Mouse (Mus musculus): ENCODE data around the gene Zfyve21.

Gene Zfyve21

DNA sequence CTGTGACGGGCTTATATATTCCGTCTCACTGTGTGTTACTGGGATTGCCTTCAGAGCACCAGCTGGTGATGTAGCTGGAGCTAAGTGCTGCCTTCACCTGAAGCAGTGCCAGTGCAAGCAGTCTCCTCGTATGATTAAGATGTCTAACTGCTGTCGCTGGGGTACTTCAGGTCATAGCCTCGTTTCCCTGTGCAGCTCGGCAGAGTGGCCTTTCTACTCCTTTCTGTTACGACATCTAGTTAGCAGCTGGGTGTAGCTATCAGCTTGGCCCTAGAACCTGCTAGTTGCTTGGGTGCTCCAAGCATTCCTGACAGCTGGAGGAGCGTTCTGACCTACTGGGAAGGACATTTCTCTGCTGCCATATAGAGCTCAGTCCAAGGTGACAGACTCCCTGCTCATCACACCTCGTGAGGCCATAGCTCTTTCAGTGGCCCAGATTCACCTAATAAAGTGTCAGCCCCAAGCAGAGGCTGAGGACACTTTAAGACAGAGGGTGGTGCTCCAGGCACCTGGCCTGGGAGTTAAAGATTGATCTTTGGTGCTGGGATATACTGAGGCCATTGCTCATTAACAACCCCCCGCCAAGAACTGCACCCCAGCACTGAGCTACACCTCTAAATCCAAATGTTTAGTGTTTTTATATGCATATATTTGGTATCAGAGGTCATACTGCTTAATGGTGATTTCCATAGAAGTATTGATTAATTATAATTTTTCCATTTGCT is 13.3 kb upstream of the Zfyve21 start:
- no peak for DNase-seq (ENCODE audit: low spot score)

DNA sequence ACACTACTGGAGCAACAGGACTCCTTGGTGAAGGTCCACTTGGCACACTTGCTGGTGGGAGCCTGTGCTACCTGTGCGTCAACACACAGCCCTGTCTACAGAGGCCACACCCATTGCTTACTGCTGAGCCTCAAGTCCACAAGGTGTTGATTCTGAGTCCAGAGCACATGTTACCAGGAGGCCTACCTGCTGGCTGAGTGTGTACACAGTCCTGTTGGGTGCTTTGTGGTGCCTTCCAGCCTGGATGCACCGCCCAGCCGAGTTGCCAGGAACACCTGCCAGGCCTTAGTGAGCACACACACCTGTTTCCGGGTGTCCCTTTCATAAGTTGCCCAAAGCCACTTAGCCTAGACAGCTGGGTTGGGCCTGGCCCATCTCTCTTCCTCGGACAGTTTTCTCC is 10.4 kb upstream of the Zfyve21 start:
- DNase-seq (ENCODE audit: low spot score), result no peak

DNA sequence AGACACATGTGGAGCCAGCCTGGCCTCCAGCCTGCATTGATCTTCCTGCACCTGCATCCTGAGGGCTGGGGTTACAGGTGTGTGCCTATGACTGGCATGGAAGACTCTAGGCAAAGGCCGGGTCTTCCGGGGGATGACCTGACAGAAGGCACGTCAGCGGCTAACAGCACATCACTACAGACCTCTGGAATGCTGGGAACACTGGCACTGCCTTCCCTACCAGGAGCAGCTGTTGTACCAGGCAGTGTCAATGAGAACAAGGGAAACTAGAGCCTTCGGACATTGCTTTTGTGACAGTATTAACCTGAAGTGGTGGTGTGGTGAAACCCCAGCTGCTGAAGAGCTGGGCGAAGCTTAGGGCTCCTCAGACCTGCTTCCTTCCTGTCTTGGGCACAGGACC is 5.2 kb upstream of the Zfyve21 start:
- no peak for DNase-seq (ENCODE audit: low spot score)

DNA sequence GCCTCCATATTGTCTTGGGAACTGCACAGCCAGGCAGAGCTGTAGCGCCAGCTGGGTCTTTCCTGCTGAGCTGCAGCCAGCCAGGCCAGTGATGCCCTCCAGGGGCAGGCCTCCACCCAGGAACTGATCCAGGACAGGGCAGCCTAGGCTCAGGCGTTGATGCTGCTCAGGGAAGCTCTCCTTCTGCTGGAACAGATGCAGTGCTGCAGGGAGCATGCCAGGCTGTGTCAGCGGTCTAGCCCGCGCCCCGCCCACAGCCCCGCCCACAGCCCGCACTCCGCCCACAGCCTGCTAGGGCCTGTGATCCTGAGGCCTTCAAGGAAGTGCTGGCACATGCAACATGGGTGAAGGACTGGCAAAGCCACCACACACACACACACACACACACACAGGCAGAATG is 4.2 kb upstream of the Zfyve21 start:
- peak; percentile 69 for DNase-seq (ENCODE audit: low spot score)

DNA sequence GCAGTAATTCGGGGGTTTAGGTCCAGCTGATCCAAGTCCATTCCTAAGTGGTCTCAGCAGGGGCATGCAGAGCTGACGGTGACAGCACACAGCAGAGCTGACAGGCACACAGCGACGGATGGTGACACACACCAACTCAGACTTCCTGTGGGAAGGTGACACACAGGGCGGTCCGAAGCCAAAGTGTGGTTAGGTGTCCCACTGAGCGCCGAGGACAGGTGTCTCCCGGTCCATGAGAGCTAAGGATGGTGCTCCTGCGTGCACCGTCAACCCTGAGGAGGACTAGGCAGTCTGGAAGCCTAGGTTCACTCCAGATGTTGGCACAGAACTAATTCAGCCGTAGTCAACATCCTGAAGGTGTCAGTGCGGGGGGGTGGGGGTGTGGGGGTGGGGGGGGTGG is 1.9 kb upstream of the Zfyve21 start:
- DNase-seq (ENCODE audit: low spot score), result no peak

DNA sequence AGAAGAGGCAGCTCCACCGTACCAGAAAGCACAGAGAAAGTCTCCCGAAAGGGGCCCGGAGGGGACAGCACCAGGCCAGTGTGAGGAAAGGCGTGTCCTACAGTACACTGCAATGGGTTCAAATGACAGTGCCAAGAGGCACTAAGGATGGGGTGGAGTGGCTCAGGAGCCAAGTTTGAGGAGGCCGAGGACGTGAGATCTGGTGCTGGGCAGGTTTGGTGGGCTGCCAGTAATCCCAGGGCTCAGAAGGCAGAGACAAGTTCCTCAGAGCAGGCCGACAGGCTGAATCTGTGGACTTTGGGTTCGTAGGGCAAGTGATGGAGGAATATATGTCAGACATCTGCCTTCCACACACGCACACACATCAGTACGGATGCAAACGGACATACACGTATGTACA is 1.4 kb upstream of the Zfyve21 start:
- no peak for DNase-seq (ENCODE audit: low spot score)

DNA sequence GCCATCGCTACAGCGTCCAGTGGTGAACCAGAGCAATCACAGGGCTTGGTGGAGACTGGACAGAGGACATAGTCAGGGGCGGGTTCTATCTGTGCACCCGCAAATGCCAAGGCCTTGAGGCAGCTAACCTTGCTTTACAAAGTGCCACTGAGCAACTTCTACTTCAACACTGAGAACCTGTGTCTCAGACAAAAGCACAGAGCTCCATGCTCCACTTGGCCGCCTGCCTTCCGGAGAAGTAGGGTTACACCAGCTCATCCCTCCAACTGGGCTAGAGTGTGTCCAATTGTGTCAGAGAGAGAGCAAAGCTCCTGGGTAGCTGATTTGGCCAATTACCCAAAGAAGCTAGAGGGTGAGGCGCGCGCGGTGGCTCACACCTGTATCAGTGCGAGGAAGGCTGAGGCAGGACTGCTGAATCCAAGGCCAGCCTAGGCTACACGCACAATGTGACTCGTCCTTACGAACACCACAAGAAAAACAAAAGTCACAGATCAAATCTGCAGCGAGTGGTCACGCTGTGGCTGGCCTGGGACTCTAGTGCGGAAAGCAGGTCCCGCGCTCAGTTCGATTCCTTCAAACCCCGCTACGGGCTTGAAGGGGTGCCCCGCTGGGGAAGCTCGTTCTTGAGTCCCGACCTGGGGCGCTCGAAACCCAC is 732 bp upstream of the Zfyve21 start:
- DNase-seq (ENCODE audit: low spot score), result no peak

DNA sequence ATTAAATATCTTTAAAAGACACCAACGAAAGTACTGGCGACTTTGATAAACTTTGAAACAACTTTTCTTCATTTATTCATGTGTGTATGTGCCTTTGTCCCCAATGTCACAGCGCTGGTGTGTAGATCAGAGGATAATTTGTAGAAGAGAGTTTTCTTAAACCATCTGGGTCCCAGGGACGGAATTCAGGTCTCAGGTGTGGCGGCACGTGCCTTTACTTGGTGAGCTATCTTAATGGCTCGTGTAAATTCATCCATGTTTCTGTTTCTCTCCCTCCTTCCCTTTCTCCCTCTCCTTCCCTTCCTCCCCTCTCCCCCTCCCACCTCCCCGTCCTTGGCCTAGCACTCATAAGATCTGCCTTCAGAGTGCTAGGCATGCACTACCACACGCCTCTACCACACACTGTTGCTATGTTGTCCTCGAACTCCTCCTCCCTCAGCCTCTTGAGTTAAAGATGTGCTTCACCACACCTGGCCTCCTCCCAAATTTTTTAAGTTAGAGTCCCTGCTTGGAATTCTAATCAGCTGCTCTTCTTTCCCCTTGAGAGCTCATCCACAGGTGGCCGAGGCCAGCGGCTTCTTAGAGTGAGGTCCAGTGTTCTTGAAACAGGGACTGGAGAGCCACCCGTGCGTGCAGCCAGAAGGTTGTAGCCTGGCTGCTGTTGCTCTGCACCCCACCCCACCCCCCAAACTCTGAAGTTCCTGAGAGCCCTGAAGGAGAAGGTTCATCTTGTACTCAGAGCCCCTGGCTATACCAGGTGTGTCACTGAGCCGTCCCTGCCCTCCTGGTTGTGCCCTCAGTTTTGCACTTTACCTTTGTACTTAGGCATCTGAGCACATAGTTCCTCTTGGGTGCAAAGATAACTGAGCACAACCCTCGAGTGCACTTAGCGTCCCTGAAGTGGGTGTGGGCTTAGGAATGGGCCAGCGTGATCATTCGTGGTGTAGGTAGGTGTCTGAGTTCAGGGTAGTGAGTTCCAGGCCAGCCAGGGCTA is 1.1 kb downstream of the Zfyve21 start:
- no peak for DNase-seq (ENCODE audit: low spot score)

DNA sequence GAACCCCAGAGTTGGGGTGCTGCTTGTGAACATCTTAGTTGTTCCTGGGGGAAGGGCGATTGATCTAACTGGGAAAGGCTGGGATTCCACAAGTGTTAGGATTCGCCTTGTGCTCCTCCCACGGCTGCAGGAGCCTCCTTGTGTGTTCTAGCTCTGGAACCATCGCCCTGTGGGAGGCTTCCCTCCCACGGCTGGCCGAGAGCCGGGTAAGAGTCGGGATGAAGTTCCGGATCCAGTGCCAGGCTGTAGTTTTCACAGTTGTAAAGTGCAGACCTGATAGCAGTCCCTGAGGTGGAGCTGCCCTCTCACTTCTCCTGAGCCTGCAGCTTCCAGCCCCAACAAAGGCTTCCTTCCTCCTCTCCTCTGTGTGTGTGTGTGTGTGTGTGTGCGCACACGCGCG is 2.6 kb downstream of the Zfyve21 start:
- DNase-seq (ENCODE audit: low spot score), result no peak

DNA sequence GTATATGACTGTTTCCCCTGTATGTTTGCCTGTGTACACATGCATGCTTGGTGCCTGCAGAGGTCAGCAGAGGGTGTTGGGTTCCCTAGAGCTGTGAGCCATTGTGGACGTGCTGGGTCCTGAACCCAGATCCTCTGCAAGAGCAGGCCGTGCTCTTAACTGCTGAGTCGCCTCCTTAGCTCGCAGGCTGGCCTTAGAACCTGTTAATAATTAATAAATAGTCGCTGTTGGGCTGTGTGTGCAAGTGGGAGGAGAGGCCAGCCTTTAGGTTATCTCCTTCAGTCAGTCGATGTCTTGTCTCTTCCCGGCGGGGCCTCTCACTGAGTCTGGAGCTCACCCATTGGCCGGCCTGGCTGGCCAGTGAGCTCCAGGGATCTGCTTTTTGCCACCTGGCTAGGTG is 3.0 kb downstream of the Zfyve21 start:
- DNase-seq (ENCODE audit: low spot score), result peak; percentile 74

DNA sequence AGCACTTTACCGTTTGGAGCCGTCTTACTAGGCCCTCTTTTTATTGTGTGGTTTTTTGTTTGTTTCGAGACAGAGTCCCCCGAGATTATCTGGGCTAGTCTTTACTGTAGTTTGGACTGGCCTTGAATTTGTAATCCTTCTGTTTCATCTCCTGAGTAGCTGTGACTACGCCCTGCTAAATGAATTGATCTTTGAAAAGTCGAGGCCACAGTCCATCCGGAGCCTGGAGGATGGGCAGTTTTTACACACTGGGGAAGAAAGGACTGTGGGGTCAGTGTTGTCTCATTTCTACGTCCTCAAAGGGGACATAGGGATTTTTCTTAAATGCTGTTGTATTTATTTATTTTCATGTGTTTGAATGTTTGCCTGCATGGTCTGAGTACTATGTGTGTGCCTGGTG is 4.0 kb downstream of the Zfyve21 start:
- no peak for DNase-seq (ENCODE audit: low spot score)

DNA sequence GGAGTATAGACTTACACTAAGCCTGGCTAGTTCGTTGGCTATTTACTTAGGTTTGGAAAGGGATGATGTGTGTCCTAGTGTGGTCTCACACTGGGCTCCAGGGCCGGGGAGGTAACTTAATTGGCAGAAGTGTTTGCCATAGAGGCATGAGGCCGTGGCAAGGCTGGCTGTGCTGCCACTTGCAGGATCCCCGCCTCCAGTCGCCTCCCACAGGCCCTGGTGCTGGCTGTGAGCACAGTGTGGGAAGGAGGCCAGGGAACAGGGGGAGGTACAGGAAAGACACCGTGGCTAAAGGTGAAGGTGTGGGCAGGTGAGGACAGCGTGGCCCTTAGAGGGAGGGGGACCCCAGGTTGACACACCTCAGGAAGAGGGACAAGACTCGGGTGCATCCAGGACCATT is 6.0 kb downstream of the Zfyve21 start:
- DNase-seq (ENCODE audit: low spot score), result no peak

DNA sequence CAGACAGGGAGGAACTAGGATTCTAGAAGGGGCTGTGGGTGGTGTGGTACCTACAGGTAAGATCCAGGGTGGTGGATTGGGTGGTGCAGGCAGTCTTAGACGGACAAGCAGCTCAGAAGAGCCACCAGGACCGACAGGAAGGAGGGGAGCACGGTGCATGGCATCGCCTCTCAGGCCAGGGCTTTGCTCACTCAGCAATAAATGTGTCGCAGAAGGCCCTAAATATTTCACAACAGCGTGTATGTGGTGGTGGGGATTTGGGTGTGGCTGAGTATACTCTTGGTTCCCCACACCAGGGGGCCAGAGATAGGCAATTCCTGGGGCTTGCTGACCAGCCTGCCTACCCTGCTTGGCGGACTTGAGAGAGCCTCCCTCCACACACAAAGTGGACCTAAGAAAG is 6.7 kb downstream of the Zfyve21 start:
- no peak for DNase-seq (ENCODE audit: low spot score)

DNA sequence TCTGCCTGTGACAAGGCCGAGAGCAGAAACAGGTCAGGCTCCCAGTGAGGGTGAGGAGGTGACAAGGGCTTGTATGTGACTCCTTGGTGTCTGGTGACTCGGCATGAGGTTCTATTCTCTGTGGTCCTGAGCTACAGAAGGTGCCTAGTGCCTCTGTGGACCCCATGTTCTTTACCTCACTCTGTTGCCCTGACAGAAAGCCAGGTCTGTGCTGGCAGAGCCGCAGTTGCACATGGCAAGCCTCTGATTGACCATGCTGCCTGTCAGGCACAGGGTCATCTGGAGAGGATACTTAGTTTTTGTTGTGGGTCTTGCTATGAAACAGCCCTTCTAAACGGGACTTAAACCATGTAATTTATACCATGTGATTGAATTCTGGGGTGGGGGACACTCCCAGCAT is 8.0 kb downstream of the Zfyve21 start:
- DNase-seq (ENCODE audit: low spot score), result no peak

DNA sequence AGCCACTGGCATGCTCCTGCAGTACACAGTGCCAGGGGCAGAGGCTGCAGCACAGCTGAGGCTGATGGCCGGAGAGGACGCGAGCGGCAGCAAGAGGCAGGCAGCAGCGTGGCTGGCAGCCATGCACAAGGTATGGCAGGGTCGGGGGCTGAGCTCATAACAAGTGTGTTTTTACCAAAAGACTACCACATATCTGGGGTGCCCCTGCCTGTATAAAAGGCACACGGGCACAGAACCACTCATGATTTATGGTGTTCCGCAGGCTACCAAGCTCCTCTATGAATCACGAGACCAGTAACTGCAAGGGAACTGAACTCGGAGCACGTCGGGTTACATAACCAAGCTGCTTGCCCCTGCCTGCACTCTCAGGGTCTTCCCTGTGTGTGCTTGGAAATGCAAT is 13.6 kb downstream of the Zfyve21 start:
- no peak for DNase-seq (ENCODE audit: low spot score)

DNA sequence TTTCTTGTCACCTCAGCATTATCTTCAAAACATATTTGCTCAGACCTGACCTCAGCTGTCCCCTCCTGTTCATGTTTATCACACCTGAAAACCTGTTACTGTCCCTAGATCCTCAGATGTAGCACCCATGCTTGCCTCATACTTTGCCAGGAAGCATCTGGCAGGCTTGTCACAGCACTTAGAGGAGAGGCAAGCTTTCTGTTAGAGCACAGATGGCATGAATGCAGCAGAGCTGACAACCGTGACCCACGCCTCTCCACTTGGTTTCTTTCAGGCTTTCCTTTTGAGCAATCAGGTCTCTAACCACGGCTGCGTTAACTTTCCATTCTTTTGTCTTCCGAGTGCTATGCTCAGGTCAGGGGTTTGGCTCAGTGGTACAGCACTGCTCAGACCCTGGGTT is 15.5 kb downstream of the Zfyve21 start:
- no peak for DNase-seq (ENCODE audit: low spot score)

DNA sequence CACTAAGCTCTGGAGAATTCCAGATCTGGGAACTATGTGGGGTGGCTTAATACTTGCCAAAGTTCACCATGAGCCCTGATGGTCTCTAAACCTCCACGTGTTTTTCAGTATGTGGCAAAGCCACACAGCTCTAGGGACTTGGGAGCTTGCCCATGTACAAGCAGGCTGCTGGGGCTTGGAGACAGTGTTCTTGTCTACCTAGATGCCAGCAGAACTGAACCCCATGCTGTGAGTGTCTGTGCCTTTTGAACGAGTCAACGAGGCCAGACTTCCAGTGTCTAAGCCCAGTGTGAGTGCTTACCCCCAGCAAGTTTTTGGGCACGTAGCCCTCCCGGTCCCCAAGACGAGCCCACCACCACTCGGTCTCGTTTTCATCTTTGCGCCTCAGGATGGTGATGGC is 16.0 kb downstream of the Zfyve21 start:
- DNase-seq (ENCODE audit: low spot score), result no peak

DNA sequence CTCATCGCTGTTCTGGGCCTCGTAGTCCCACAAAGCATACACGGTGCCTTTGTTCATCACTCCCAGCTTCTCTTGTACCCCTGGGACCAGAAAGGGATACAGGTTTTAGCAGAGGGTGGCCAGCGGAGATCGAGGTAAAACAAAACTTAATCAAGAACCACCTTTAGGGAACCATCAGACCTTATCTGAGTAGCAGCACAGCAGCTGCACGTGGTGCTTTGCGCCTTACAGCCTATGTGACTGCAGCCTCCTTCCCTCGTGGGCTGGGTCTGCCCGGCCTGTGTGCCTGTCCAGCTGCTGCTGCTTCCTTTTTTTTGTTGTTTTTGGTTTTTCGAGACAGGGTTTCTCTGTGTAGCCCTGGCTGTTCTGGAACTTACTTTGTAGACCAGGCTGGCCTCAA is 16.4 kb downstream of the Zfyve21 start:
- no peak for DNase-seq (ENCODE audit: low spot score)

DNA sequence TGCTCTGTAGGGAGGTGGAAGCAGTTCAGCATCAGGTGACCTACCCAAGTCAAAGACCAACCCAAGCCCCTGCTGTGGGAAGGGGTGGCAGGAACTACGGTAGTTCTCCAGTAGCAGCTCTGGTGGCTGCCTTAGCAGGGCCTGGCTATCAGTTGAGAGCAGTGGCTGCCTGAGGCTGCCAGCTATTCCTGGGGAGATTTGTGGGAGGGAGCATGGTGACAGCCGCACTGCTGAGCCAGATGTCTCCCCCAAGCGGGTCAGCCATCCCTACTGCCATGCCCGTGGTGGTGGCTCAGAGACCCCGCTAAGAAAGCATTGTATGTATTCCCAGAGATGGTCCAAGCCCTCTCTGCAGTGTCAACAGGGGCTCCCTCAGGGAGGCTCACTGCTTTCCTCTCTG is 18.7 kb downstream of the Zfyve21 start:
- no peak for DNase-seq (ENCODE audit: low spot score)

DNA sequence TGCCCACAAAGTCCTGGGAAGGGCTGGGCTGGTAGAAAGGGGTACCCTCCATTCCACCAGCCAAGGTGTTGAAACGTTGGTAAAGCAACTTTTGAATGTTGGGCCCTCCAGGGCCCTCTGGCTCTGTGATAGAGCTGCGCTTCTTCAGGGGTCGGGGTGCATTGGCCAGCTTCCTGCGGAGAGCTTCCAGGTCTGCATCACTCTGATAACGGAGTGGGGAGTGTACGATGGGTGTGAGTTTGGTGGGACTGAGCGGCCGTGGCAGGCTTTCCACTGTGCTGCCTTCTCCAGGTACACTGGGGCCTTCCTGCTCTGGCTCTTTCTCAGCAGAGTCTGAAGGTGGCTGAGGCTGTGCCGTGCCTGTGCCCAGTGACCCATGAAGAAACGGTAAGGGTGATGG is 19.5 kb downstream of the Zfyve21 start:
- peak; percentile 44 for DNase-seq (ENCODE audit: low spot score)

DNA sequence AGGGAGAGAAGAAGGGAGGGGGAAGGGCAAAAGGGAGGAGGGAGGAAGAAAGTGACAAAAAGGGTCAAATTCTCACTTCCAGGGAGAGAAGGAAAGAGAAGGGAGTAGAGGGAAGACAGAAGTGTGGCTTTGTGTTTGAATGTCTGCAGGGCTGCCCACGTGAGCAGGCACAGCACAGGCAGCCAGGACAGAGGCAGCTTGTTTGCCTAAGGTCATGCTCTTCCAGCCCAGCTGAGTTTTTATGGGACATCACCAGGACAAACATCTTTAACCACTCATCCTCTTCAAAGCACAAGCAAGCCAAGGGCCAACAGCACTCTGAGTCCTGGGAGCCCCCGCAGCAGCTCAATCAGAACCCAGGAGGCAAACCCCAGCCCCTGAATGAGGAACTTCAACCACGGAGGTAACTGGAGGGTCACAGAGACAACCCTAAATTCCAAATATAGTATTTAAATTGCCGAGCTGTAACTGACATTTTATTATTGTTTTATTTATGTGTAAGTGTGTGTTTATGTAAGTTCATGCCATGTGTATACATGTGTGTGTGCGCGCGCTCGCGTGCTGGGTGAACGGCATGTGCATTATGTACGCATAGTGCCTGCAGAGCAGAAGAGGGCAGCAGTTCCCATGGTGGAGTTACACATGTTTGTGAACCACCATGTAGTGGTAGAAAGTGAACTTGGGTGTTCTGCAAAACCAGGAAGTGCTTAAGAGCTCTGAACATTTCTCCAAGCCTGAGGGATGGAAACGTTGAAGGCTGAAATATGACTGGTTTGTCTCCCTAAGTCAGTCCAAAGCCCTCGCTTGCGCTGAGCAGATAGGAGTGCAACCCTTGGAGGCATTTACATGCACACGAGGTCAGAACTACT is 28.8 kb downstream of the Zfyve21 start:
- no peak for DNase-seq (ENCODE audit: low spot score)

DNA sequence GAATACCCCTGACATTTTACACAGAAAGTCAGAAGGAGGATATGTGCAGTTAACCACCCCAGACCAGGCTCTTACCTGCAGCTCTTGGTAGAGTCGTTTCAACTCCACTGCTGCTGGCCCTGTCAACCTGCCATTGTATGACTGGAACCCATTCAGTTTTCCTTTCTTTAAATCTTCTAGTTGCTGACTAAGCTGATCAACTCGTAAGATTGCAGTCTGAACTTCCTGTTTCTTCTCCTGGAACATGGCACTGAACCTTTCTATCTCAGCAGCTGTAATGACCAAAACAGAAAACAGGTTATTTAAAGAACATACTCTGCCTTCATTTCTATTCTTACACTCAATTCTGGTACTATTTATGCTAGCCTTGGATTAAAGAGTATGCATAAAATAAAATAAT is 29.5 kb downstream of the Zfyve21 start:
- DNase-seq (ENCODE audit: low spot score), result no peak

Data from c-Kit-positive CD71-positive TER-119-positive erythroid progenitor cells, embryonic 14.5 days (primary cell).